ENCODE assay signal across 8 mouse cellular contexts in genomic region chr6:86404100-86404861, GRCm38 (mm10). TPM values are rescaled to one million over a fixed set of nuclear protein-coding genes. Genes with fewer than 3 reads are reported as not detected.
A peak's percentile ranks its signal among the peaks of the same experiment; 100 is the strongest.
DNase-seq lines count a peak whose midpoint lies in the region; ATAC-seq and TF ChIP-seq lines count a peak whose summit lies in the region.

TSS of gene Tia1 (plus strand) at chr6:86404219.

- peaks cover 16% of the 10 kb centered on the region for H3K36me3 ChIP-seq in megakaryocyte, embryonic 14.5 days (replicated peaks; ENCODE audit: low read length)

- no peak for TF ChIP-seq CTCF in cortical plate, adult 2 months (IDR thresholded peaks at IDR 0.05; ENCODE audit: extremely low read depth, insufficient read depth, low read length)

- peak within 1 kb of the TSS; percentile 93 for H3K27ac ChIP-seq in cortical plate, adult 2 months (ENCODE audit: insufficient read depth, low read length)

- peak within 1 kb of the TSS; percentile 74 for H3K4me3 ChIP-seq in cortical plate, adult 2 months (ENCODE audit: insufficient read depth, low read length)
- peak within 1 kb of the TSS; percentile 93 for H3K4me3 ChIP-seq in megakaryocyte, embryonic 14.5 days (replicated peaks)

- H3K27me3 ChIP-seq in megakaryocyte, embryonic 14.5 days (replicated peaks) = no peaks in the 10 kb centered on the region

- H3K4me1 ChIP-seq in cortical plate, adult 2 months (ENCODE audit: control insufficient read depth, insufficient read depth, low read length) = peaks cover 3% of the 10 kb centered on the region; the same call in 1 of the 2 replicates
- H3K4me1 ChIP-seq in megakaryocyte, embryonic 14.5 days = peaks cover 47% of the 10 kb centered on the region

- peak; percentile 87 for ATAC-seq in activated CD4-positive, CD25-positive, alpha-beta regulatory T cell, adult 4 months

- peak; percentile 92 to 97 for DNase-seq in gastrocnemius, adult 8-10 months (ENCODE audit: low spot score in 2 of 2)
- peak; percentile 95 for DNase-seq in hindlimb bud, embryonic 11.5 days (ENCODE audit: extremely low spot score, low read depth, low spot score)
- DNase-seq in left cerebral cortex, adult 8-10 months (ENCODE audit: low spot score in 2 of 2) = peak; percentile 87 to 97
- peak; percentile 99 for DNase-seq in right cerebral cortex, postnatal 10 days (ENCODE audit: low spot score in 2 of 2)
- DNase-seq in urinary bladder, postnatal 25 days (ENCODE audit: low spot score) = peak; percentile 93

- no peaks in the 10 kb centered on the region for H3K9me3 ChIP-seq in megakaryocyte, embryonic 14.5 days

- TF ChIP-seq POLR2A in cortical plate, adult 2 months (IDR thresholded peaks at IDR 0.05; ENCODE audit: extremely low read depth, insufficient read depth, low read length) = peak; percentile 69

RNA-seq across cellular contexts. Expression of gene Tia1, which starts in this region (rescaled TPM):
- 100 to 1,000 TPM in 1 of 2 experiments, 10 to 100 TPM in 1; 96.7 to 104 TPM for polyA plus RNA-seq in activated CD4-positive, CD25-positive, alpha-beta regulatory T cell, adult 4 months (2017; shearing (Covaris generic))
- polyA plus RNA-seq in cortical plate, adult 2 months (2012; rRNA removed) = 122 and 144 TPM in 2 replicates
- 10 to 100 TPM; 14.2 to 21.7 (median 17.5) TPM for total RNA-seq in gastrocnemius, adult 8-10 months (2022)
- 100 to 1,000 TPM in 2 of 4 experiments, 10 to 100 TPM in 2; 91.0 to 107 (median 99.9) TPM for total RNA-seq in left cerebral cortex, adult 8-10 months (2022)
- 2.0 and 6.4 TPM in 2 replicates for polyA plus RNA-seq in megakaryocyte, embryonic 14.5 days (2012; ENCODE audit: insufficient read depth, low replicate concordance)

Comparison
In these comparisons a context has a peak if more than half of its experiments do, and no peak if none do; other contexts are left out.
1. Peak in every context shown above with its lines: DNase-seq, ATAC-seq, H3K4me3 ChIP-seq and H3K27ac ChIP-seq.
2. RNA of gene Tia1 (total RNA-seq): 91.0 to 107 TPM in left cerebral cortex, adult 8-10 months; 14.2 to 21.7 TPM in gastrocnemius, adult 8-10 months; every median in the first group is over 4 times any median in the second.
3. RNA of gene Tia1 (polyA plus RNA-seq): 122 to 144 TPM in cortical plate, adult 2 months and 96.7 to 104 TPM in activated CD4-positive, CD25-positive, alpha-beta regulatory T cell, adult 4 months; 2.0 to 6.4 TPM in megakaryocyte, embryonic 14.5 days; every median in the first group is over 10 times any median in the second.